Mouse (Mus musculus) heart, postnatal 0 days (tissue): ENCODE data around the gene Tpra1. TPM values are rescaled to one million over a fixed set of nuclear protein-coding genes. Genes with fewer than 3 reads are reported as not detected.

ENCODE experiments used
- ATAC-seq: fragments of 200-750 bp; cut with Nextera tagmentation; 2 replicates; pipeline ENCODE4 v1.8.0; 2017; ENCODE audit warnings: low read depth, moderate number of reproducible peaks, moderate library complexity; ENCODE audit not compliant: insufficient read depth
- DNase-seq: peaks from one replicate; pipeline ENCODE4 v3.0.0-alpha.2; 2016; ENCODE audit warnings: low spot score
- H3K27ac ChIP-seq: fragments of 300-500 bp; sonication (generic); 2 replicates; pipeline ENCODE4 v1.5.1; 2014; ENCODE audit warnings: low read depth, mild to moderate bottlenecking
- H3K27me3 ChIP-seq: fragments of 300-500 bp; sonication (generic); 2 replicates; pipeline ENCODE4 v1.6.1; 2014; ENCODE audit warnings: low read length, mixed read lengths; ENCODE audit not compliant: control insufficient read depth, insufficient read depth
- H3K36me3 ChIP-seq: fragments of 300-500 bp; sonication (generic); replicated peaks from 2 replicates; pipeline ENCODE4 v1.6.1; 2014; ENCODE audit warnings: low read length, mixed read lengths; ENCODE audit not compliant: control insufficient read depth, insufficient read depth
- H3K4me1 ChIP-seq: fragments of 300-500 bp; sonication (generic); 2 replicates; pipeline ENCODE4 v1.6.1; 2014; ENCODE audit warnings: antibody characterized with exemption; ENCODE audit not compliant: control insufficient read depth, insufficient read depth
- H3K4me2 ChIP-seq: fragments of 300-500 bp; sonication (generic); 2 replicates; pipeline ENCODE4 v1.6.1; 2014; ENCODE audit warnings: low read depth, mild to moderate bottlenecking, low read length, moderate library complexity
- H3K4me3 ChIP-seq: fragments of 300-500 bp; sonication (generic); 2 replicates; pipeline ENCODE4 v1.5.1; 2014; ENCODE audit warnings: low read depth, low read length
- H3K9ac ChIP-seq: fragments of 300-500 bp; sonication (generic); replicated peaks from 2 replicates; pipeline ENCODE4 v1.6.1; 2014; ENCODE audit warnings: low read depth, low read length, mixed read lengths
- H3K9me3 ChIP-seq: fragments of 300-500 bp; sonication (generic); replicated peaks from 2 replicates; pipeline ENCODE4 v1.6.1; 2016; ENCODE audit warnings: low read length; ENCODE audit not compliant: control insufficient read depth
- CTCF ChIP-seq: IDR thresholded peaks from 2 replicates; pipeline ENCODE4 v1.5.1; 2016; ENCODE audit warnings: antibody characterized with exemption, control low read depth, low read depth
- EP300 ChIP-seq: IDR thresholded peaks from 2 replicates; pipeline ENCODE4 v1.6.1; 2016; ENCODE audit warnings: antibody characterized with exemption, low read depth
- WGBS: fragments of 180-500 bp; shearing (Covaris S2); extraction: QIAGEN DNeasy Blood & Tissue Kit; methylation state at CpG from one replicate; pipeline ENCODE4 v1.1.7; 2014; 5-methylcytosine and 5-hydroxymethylcytosine counted together
- polyA plus RNA-seq: library from polyadenylated mRNA; unstranded; fragments of >200 nt; fragmentation: Nextera tagmentation; extraction: Ambion mirVana; gene quantifications from 2 replicates; pipeline ENCODE4 v1.2.1, GENCODE M21; 2015
- total RNA-seq: library from RNA; depleted of rRNA; stranded (reverse); fragments of >200 nt; gene quantifications from 2 replicates; pipeline ENCODE4 v1.2.3, GENCODE M21; 2014; ENCODE audit warnings: low replicate concordance

The Tpra1 gene
- total and polyA plus RNA-seq, 2 experiments from 2014 or later, result 39.1 to 131 TPM

DNA sequence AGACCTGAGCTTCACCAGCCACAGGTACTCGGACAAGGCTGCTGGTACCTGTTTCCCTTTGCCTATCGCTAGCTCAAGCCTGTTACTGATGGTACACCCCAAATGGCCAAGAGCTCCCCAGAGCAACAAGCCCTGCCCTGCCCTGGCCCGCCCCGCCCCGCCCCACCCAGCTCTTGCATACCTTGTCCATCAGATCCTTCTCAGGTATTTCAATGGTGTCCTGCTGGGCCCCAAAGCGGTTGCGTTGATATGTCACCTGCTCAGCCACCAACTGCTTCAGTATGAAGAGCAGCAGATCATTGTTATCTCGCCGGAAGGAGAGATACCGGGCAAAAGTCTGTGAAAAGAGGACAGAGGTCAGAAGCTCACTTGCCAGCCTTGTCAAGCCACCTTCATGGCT lies 17.9 kb upstream of the Tpra1 start:
- H3K4me1 ChIP-seq, result no peaks in the 10 kb centered on the region
- TF ChIP-seq CTCF (no peak), EP300 (no peak)
- H3K27me3 ChIP-seq, result no peaks in the 10 kb centered on the region
- no peaks in the 10 kb centered on the region for H3K9me3 ChIP-seq
- H3K27ac ChIP-seq, result no peak overlapping the region
- ATAC-seq (no peak), DNase-seq (no peak)
- H3K36me3 ChIP-seq, result peaks cover 74% of the 10 kb centered on the region
- no peak overlapping the region for H3K9ac ChIP-seq
- H3K4me2 ChIP-seq, result no peak overlapping the region
- no peak overlapping the region for H3K4me3 ChIP-seq
- WGBS, result 87% methylated on average over 10 of the region's 10 CpGs

DNA sequence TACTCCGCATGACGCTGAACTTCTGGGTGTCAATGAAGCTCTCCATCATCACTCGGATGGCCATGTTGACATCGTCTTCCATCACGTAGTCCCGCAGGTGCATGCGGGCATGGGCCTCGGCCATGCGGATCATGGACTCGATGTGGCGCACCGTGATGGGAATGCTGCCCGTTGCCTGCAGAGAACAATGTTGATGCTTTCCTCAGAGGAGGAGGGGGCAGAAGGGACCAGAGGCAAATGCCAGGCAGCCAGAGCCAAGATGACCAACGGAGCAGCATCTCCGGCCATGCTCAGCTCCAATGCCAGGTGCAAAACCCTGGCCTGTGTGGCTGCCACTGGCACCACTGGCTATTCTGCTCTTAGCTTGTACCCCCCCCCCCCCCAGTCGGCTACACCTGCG lies 17.4 kb upstream of the Tpra1 start:
- Histone ChIP-seq H3K9me3 (no peaks in the 10 kb centered on the region), H3K36me3 (peaks cover 79% of the 10 kb centered on the region), H3K27ac (no peak overlapping the region), H3K4me1 (no peaks in the 10 kb centered on the region), H3K4me2 (no peak overlapping the region), H3K27me3 (no peaks in the 10 kb centered on the region), H3K4me3 (no peak overlapping the region), H3K9ac (no peak overlapping the region)
- TF ChIP-seq CTCF (no peak), EP300 (no peak)
- DNase-seq (no peak), ATAC-seq (no peak)
- WGBS, result 90% methylated on average over 17 of the region's 17 CpGs

DNA sequence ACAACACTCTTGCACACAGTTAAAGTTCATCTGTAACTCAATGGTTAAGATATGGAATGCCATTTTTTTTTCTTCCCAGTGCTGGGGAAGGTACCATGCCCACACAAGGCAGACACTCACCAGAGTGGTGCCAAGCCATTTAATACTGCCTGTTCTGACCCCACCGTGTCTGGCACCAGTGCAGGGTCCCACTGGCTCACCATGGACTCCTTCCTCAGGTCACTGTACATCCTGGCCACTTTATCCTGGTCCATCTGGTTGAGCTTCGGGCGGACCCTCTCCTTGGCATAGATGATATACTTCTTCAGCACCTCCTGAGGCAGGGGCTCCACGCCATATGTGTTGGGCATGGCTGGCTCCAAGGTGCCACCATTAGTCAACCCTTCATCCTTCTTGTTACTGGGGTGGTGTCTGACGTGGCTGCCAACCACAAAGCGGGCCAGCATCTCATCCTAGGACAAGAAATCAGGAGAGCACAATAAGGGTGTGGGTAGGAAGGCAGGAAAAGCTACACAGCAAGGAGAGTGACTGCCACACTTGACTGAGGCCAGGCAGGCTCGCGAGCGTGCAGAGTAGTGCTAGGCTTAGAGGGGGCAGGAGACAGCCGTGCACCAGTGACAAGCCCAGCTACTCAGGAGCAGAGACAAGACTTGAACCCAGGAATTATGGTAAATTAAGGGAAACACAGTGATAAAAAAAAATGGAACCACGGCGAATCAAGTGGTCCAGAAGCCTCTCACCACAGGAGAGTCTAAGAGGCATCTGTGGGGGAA lies 16.2 kb upstream of the Tpra1 start:
- no peak for ATAC-seq
- 95% methylated on average over 12 of the region's 12 CpGs for WGBS

DNA sequence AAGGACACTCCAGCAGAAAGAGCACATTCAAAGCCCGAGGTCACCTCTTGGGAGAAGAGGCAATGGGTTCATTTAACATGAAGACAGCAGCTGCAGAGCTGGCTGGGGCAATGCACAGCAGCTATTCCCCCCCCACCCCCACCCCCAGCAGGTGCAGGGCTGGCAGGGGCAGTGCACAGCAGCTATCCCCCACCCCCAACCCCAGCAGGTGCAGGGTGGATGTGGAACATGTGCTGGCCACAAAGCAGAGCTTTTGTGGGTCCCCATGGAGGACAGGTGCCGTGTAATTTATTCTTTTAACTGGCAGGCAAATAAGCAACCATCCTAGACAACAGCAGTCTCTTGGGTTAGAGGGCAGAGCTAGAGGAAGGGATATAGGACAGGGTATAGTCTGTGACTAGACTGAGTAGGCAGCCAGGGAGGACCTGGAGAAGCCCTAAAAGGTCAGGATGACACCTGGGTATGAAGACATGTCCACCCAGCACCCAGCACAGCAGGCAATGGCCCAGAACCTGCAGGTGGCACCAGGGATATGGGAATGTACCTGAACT lies 15.6 kb upstream of the Tpra1 start:
- Histone ChIP-seq H3K4me1 (no peaks in the 10 kb centered on the region), H3K4me2 (no peak overlapping the region), H3K9me3 (no peaks in the 10 kb centered on the region), H3K9ac (no peak overlapping the region), H3K4me3 (no peak overlapping the region), H3K27me3 (no peaks in the 10 kb centered on the region), H3K27ac (no peak overlapping the region), H3K36me3 (peaks cover 95% of the 10 kb centered on the region)
- ATAC-seq, result no peak
- no peak for TF ChIP-seq CTCF
- TF ChIP-seq EP300, result no peak
- WGBS, result 83% methylated on average over 2 of the region's 2 CpGs
- DNase-seq, result no peak

More for the DNA sequence above, 16.2 kb upstream of the Tpra1 start:
- DNase-seq, result no peak
- Histone ChIP-seq H3K9me3 (no peaks in the 10 kb centered on the region), H3K27me3 (no peaks in the 10 kb centered on the region), H3K9ac (no peak overlapping the region), H3K27ac (no peak overlapping the region), H3K4me2 (no peak overlapping the region), H3K4me3 (no peak overlapping the region), H3K4me1 (no peaks in the 10 kb centered on the region), H3K36me3 (peaks cover 91% of the 10 kb centered on the region)
- TF ChIP-seq CTCF (no peak), EP300 (no peak)

DNA sequence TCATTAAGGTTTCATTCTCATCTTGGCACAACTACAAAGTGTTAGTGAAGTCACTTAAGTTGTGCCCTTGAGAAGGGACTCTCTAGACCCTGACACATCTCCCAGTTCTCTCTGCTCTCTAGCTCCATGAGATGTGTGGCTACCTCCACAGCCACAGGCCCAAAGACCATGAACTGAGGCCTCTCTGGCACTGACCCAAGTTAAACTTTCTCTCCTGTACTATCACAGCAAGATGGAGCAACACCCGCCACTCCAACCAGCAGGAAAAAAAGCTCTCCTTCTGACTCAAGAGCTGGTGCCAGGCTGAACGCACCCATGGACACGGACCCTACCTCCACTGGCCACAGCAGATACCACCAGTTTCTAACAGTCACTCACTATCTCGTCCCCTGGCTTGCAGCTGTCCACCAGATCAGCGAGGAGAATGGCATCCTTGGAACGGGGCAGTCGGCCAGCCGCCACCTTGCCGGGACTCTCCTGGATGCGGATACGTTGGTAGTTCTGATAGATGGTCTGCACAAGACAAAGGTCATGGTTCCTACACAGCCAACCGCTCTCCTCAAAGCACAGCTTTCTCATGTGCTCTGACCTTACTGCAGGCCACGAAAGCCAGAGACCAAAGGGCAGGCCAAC lies 12.5 kb upstream of the Tpra1 start:
- Histone ChIP-seq H3K4me3 (no peak overlapping the region), H3K36me3 (peaks cover 87% of the 10 kb centered on the region), H3K27me3 (no peaks in the 10 kb centered on the region), H3K4me2 (no peak overlapping the region), H3K4me1 (no peaks in the 10 kb centered on the region), H3K27ac (no peak overlapping the region), H3K9ac (no peak overlapping the region), H3K9me3 (no peaks in the 10 kb centered on the region)
- TF ChIP-seq EP300, result no peak
- TF ChIP-seq CTCF, result no peak
- no peak for ATAC-seq
- 79% methylated on average over 13 of the region's 13 CpGs for WGBS
- DNase-seq, result no peak
